Mouse (Mus musculus) intestine, postnatal 0 days (tissue): ENCODE results near the gene Sec14l1. TPM values are rescaled to one million over a fixed set of nuclear protein-coding genes. Genes with fewer than 3 reads are reported as not detected.
A peak's percentile ranks its signal among the peaks of the same experiment; 100 is the strongest.

Experiments used
- ATAC-seq: fragments of 200-750 bp; cut with Nextera tagmentation; 2 replicates; pipeline ENCODE4 v1.8.0; 2017; ENCODE audit warnings: mild to moderate bottlenecking, moderate TSS enrichment, moderate library complexity
- H3K27ac ChIP-seq: fragments of 300-500 bp; sonication (generic); 2 replicates; pipeline ENCODE4 v1.5.1; 2014; ENCODE audit warnings: mild to moderate bottlenecking, low read depth, low read length, moderate library complexity
- H3K27me3 ChIP-seq: fragments of 300-500 bp; sonication (generic); replicated peaks from 2 replicates; pipeline ENCODE4 v1.6.1; 2014; ENCODE audit warnings: low read length, mixed read lengths; ENCODE audit not compliant: control insufficient read depth, insufficient read depth
- H3K36me3 ChIP-seq: fragments of 300-500 bp; sonication (generic); 2 replicates; pipeline ENCODE4 v1.6.1; 2014; ENCODE audit warnings: mild to moderate bottlenecking, moderate library complexity; ENCODE audit not compliant: control insufficient read depth, insufficient read depth
- H3K4me1 ChIP-seq: fragments of 300-500 bp; sonication (generic); replicated peaks from 2 replicates; pipeline ENCODE4 v1.6.1; 2014; ENCODE audit warnings: antibody characterized with exemption, low read length, mixed read lengths; ENCODE audit not compliant: control insufficient read depth, insufficient read depth
- H3K4me2 ChIP-seq: fragments of 300-500 bp; sonication (generic); replicated peaks from 2 replicates; pipeline ENCODE4 v1.6.1; 2014; ENCODE audit warnings: low read depth, mild to moderate bottlenecking, moderate library complexity
- H3K4me3 ChIP-seq: fragments of 300-500 bp; sonication (generic); 2 replicates; pipeline ENCODE4 v1.5.1; 2014; ENCODE audit warnings: low read depth, low read length
- H3K9ac ChIP-seq: fragments of 300-500 bp; sonication (generic); 2 replicates; pipeline ENCODE4 v1.6.1; 2014; ENCODE audit warnings: mild to moderate bottlenecking, low read depth, low read length
- H3K9me3 ChIP-seq: fragments of 300-500 bp; sonication (generic); 2 replicates; pipeline ENCODE4 v1.6.1; 2016; ENCODE audit warnings: mixed run types; ENCODE audit not compliant: control insufficient read depth
- CTCF ChIP-seq: sonication (generic); IDR thresholded peaks from 2 replicates; pipeline ENCODE4 v1.5.1; 2016; ENCODE audit warnings: low read depth, mild to moderate bottlenecking, control low read depth, antibody characterized with exemption, moderate library complexity
- WGBS: fragments of 180-500 bp; shearing (Covaris S2); extraction: QIAGEN DNeasy Blood & Tissue Kit; methylation state at CpG from one replicate; pipeline ENCODE4 v1.1.7; 2014; 5-methylcytosine and 5-hydroxymethylcytosine counted together
- polyA plus RNA-seq: library from polyadenylated mRNA; unstranded; fragments of >200 nt; fragmentation: Nextera tagmentation; extraction: Ambion mirVana; gene quantifications from 2 replicates; pipeline ENCODE4 v1.2.1, GENCODE M21; 2015

Gene Sec14l1
- polyA plus RNA-seq, 1 experiment from 2014 or later, result 22.8 TPM

- 78% methylated on average over 12 of the region's 12 CpGs for WGBS
- no peak overlapping the region for H3K27ac ChIP-seq
These were observed 60.5 kb downstream of the Sec14l1 start for GRCm38 (mm10) chr11:117175472-117175871.

DNA sequence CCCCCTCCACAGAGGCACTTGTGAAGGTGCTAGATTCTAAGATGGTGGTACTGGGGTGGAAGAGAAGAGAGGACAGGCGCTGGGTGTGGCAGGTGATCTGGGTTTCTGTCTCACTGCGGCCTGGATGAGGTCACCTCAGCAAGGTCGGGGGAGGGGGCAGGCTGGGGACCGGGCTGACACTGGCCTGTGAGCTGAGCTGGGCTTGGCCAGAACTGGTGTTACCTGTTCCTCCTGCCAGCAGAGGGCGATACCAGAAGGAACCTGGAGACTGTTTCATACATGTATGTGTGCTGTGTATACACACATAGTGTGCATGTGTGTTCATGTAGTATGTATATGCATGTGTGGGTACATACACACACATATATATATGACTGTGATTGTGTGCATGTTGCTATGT is 61.3 kb downstream of the Sec14l1 start:
- Histone ChIP-seq H3K4me1 (no peaks in the 10 kb centered on the region), H3K4me3 (no peak overlapping the region), H3K27me3 (no peaks in the 10 kb centered on the region), H3K27ac (no peak overlapping the region), H3K4me2 (no peak overlapping the region), H3K9ac (no peak overlapping the region), H3K9me3 (0 out of 2 replicates have a peak, but pooled peaks cover 4% of the 10 kb centered on the region), H3K36me3 (no peaks in the 10 kb centered on the region)
- ATAC-seq, result peak; percentile 6; the same call in 1 of the 2 replicates
- TF ChIP-seq CTCF, result peak; percentile 80
- WGBS, result 35% methylated on average over 5 of the region's 5 CpGs

More at GRCm38 (mm10) chr11:117175472-117175871, 60.5 kb downstream of the Sec14l1 start:
- H3K36me3 ChIP-seq, result no peaks in the 10 kb centered on the region
- no peak for TF ChIP-seq CTCF
- ATAC-seq, result no peak
- H3K4me1 ChIP-seq, result no peaks in the 10 kb centered on the region
- 0 out of 2 replicates have a peak, but pooled peaks cover 4% of the 10 kb centered on the region for H3K9me3 ChIP-seq
- H3K27me3 ChIP-seq, result no peaks in the 10 kb centered on the region
- no peak overlapping the region for H3K9ac ChIP-seq
- H3K4me3 ChIP-seq, result no peak overlapping the region
- peak overlapping the region; percentile 58; the same call in 1 of the 2 replicates for H3K4me2 ChIP-seq

GRCm38 (mm10) chr11:117176900-117177299 is 61.9 kb downstream of the Sec14l1 start:
- ATAC-seq, result peak; percentile 48
- no peaks in the 10 kb centered on the region for H3K4me1 ChIP-seq
- no peaks in the 10 kb centered on the region for H3K27me3 ChIP-seq
- 46% methylated on average over 5 of the region's 5 CpGs for WGBS
- peak overlapping the region; percentile 13; the same call in 1 of the 2 replicates for H3K4me2 ChIP-seq
- H3K36me3 ChIP-seq, result no peaks in the 10 kb centered on the region
- H3K4me3 ChIP-seq, result no peak overlapping the region
- H3K9ac ChIP-seq, result no peak overlapping the region
- no peak for TF ChIP-seq CTCF
- H3K9me3 ChIP-seq, result 0 out of 2 replicates have a peak, but pooled peaks cover 5% of the 10 kb centered on the region
- peak overlapping the region; percentile 65 for H3K27ac ChIP-seq

GRCm38 (mm10) chr11:117177303-117177979 is 62.5 kb downstream of the Sec14l1 start:
- peak overlapping the region; percentile 65 for H3K27ac ChIP-seq
- TF ChIP-seq CTCF, result peak; percentile 86
- no peaks in the 10 kb centered on the region for H3K36me3 ChIP-seq
- ATAC-seq, result peak; percentile 86
- no peaks in the 10 kb centered on the region for H3K27me3 ChIP-seq
- no peak overlapping the region for H3K9ac ChIP-seq
- no peak overlapping the region for H3K4me3 ChIP-seq
- peak overlapping the region; percentile 13; the same call in 1 of the 2 replicates for H3K4me2 ChIP-seq
- no peaks in the 10 kb centered on the region for H3K4me1 ChIP-seq
- 32% methylated on average over 8 of the region's 11 CpGs for WGBS
- H3K9me3 ChIP-seq, result 0 out of 2 replicates have a peak, but pooled peaks cover 10% of the 10 kb centered on the region

GRCm38 (mm10) chr11:117179902-117180301 is 64.9 kb downstream of the Sec14l1 start:
- 80% methylated on average over 5 of the region's 5 CpGs for WGBS

GRCm38 (mm10) chr11:117182808-117183207 is 67.8 kb downstream of the Sec14l1 start:
- no peaks in the 10 kb centered on the region for H3K36me3 ChIP-seq
- H3K9me3 ChIP-seq, result 0 out of 2 replicates have a peak, but pooled peaks cover 12% of the 10 kb centered on the region
- H3K9ac ChIP-seq, result no peak overlapping the region
- H3K4me2 ChIP-seq, result no peak overlapping the region
- H3K27me3 ChIP-seq, result no peaks in the 10 kb centered on the region
- 89% methylated on average over 3 of the region's 3 CpGs for WGBS
- H3K4me1 ChIP-seq, result no peaks in the 10 kb centered on the region
- no peak overlapping the region for H3K27ac ChIP-seq
- H3K4me3 ChIP-seq, result no peak overlapping the region
- TF ChIP-seq CTCF, result no peak
- ATAC-seq, result no peak

More at GRCm38 (mm10) chr11:117179902-117180301, 64.9 kb downstream of the Sec14l1 start:
- H3K27me3 ChIP-seq, result no peaks in the 10 kb centered on the region
- no peak overlapping the region for H3K9ac ChIP-seq
- ATAC-seq, result no peak
- peak; percentile 66 for TF ChIP-seq CTCF
- H3K9me3 ChIP-seq, result 0 out of 2 replicates have a peak, but pooled peaks cover 12% of the 10 kb centered on the region
- no peaks in the 10 kb centered on the region for H3K4me1 ChIP-seq
- H3K4me3 ChIP-seq, result no peak overlapping the region
- H3K36me3 ChIP-seq, result no peaks in the 10 kb centered on the region
- no peak overlapping the region for H3K4me2 ChIP-seq
- H3K27ac ChIP-seq, result no peak overlapping the region
